Mouse (Mus musculus) heart, adult 9 months (tissue): Measurements from ENCODE around the gene Cldn10.
"Not testable (repeated sequence)": the region's sequence is repeated elsewhere in the genome, so short reads cannot be mapped to it uniquely, and the experiment has no call there.

Experiments
- DNase-seq, 2 experiments: peaks; one replicate each; pipeline ENCODE4 v3.0.0; 2022; ENCODE audit warnings: low spot score in 2 of 2

Gene Cldn10

GRCm38 (mm10) chr14:118787621-118788020 is at the start of gene Cldn10:
Gene Cldn10, plus strand, starts transcription at chr14:118787908.
- DNase-seq, result no peak

- no peak for DNase-seq
These were observed 45.9 kb upstream of the Cldn10 start for GRCm38 (mm10) chr14:118741780-118742179.

DNA sequence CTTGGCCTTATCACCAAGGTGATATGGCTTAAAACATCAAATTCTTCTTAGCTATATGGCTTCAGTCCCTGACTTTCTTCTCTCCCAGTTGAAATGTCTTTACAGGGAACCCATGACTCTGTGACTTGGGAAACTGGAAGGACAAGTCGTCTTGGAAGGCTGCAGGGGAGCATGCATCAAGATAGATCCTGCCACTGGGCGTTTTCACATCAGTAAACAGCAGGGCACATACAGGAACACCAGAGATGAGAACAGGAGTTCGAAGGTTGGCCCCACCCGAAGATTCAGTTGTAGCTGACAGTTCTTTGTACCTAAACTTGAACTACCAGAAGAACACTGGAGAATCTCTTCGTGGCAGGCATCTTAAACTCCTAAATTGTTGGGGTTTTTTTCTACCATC is 44.8 kb upstream of the Cldn10 start:
- no peak for DNase-seq

DNA sequence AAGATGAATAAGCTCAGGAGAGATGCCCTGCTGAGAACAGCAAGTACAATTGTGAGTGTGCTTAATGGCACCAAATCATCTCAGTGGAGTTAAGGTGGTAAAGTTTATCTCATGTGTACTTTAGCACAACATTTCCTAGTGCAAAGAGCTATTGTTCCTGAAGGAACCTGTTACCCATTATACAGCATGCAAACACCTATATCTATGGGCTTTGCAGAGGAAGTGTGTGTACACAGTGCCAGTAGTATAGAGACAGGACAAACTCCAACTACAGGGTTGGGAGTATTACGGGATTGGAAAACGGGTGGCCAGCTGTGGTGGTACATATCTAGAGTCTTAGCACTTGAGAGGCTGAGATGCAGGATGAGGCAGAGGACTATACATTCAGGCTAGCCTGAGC is 38.6 kb upstream of the Cldn10 start:
- DNase-seq, result no peak

DNA sequence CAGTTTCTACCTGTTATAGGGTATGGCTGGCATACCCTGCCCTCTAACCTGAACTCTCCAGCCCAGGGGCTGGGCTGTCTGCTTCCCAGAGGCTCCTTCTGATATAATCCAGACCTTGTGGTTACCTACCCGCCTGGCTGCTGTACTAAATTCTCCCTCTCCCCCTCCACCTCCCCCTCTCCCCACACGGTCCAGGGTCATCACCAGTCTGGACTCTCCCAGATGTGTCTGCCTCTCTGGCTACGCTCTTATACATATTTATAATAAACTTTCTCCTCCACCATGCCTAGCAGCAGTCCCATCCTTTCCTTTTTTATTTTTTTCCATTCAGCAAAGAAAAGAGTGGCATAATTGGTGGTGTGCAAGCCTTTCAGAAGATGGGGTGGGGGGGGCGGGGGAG is 38.0 kb upstream of the Cldn10 start:
- DNase-seq, result no peak

GRCm38 (mm10) chr14:118750505-118751192 is 37.1 kb upstream of the Cldn10 start:
- DNase-seq, result no peak

DNA sequence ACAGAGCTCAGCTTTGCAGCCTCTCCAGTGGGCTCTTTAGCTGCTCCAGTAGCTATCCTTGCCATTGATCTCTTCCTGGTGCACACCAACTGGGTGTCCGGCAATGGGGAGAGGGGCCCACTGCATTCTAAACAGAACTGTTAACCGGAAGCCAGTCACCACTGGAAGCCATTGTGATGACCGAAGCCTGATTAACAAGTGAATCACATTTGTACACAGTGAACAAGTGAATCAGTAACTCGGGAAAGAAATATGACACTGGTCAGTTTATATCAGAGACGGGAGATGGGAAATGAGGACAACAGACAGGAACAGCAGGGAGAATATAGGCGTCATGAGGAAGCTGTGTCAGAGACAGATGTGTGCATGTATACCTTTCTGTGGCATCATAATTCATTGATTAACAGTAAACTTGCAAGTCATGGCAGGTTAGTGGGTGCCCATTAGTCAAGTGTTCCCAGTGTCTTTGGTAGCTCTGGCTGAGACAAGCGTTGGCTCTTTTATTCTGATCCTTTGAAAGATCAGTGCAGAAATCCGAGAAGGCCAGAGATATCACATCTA is 36.4 kb upstream of the Cldn10 start:
- no peak for DNase-seq

DNA sequence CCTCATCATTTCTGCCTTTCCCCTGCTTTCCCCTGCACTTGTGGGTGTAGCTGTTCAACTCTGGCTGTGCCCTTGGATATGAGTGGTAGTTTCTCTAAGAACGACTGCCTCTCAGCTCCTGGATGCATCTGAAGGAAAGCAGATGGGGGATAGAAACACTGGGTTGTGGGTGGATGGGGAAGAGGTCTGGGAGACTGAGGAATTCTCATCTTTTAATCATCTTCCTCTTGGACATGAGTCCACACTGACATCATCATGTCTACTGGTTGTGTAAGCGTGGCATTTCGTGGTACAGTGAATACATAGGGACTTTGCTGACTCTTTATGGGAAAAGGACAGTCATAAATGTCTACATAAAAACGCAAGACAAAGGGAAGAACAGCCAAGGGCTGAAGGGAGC is 31.7 kb upstream of the Cldn10 start:
- no peak for DNase-seq

DNA sequence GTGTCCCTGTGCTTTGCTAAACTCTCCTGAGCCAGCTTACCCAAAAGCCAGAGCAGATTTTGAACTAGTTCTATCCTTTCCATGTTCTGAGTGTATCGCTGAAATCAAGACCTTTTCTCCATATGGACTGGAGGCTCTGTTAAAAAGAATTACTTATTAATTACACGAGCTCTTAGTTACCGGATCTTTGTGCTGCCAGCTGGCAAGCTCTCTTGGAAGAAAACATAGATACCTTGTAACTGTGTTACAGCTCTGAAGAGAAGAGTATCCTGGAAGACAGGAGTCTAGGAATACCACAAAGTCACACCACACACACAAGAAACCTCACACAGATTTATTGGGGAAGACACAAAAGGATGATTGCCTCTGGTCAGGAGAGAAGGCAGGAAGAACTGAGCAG is 31.1 kb upstream of the Cldn10 start:
- DNase-seq, result no peak

GRCm38 (mm10) chr14:118763362-118763761 is 24.3 kb upstream of the Cldn10 start:
- DNase-seq, result not testable (repeated sequence)

DNA sequence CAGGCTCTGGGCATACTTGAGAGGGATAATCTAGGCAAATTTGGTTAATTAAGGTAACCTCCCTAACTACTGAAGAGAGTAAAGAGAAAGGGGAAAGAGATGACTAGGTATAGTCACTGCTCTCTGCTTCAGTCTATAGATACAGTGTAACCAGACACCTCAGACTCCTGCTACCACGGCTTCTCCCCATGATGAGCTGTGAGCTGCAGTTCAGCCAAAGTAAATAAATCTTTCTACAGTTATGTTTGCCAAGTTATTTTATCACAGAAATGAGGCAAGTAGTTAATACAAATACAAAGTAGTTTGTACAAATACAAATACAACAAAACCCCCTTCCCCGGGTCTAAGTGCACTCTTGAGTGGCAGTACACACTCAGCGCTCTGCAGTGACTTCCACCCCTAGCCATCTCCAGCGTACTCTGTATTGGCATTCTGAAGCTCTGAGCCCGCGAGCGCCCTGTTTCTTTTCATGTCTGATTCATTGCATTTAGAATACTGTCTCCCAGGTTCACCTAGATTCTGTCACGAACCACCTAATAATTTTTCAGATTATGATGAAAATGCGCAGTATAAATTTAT is 23.7 kb upstream of the Cldn10 start:
- no peak for DNase-seq

- DNase-seq, result peak in 1 of 2 experiments; percentile 5
These were observed 22.4 kb upstream of the Cldn10 start for GRCm38 (mm10) chr14:118765306-118765705.

- DNase-seq, result no peak
These were observed 21.8 kb upstream of the Cldn10 start for GRCm38 (mm10) chr14:118765951-118766350.

DNA sequence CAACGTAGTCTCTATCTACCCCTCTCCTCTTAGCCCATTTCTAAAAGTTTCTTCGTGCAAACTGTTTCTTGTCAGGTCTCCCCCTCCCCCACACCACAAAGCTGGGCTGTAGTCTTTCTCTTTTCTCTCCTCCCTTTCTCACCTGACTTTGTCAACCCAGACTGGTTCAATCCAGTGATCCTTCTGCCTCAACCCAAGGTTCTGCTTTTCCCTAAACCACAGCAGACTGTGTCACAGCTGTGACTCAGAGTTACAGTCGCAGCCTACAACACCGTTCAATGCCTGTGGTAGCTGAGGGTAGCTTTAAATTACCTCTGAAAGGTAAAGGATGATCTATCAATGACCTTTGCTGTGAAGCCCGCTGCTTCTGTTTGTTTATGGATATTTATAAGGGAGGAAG is 21.3 kb upstream of the Cldn10 start:
- DNase-seq, result no peak

- peak; percentile 60 to 70 for DNase-seq
These were observed 19.9 kb upstream of the Cldn10 start for GRCm38 (mm10) chr14:118767673-118768353.

DNA sequence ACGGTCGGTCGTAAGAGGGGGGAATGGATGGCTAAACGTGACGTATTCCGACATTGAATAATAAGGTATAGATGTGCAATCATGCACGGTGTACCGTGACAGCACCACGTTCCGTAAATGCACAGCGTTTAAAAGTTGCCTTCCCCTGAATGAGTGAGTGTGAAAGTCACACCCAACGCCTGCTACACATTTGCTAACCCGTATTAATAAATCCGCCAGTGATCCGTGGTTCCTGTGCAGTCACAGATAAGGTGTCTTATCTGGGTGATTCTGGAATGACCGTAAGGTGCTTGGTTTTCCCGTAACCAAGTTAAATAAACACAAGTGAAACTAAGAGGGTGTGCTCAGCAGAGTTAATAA is 19.4 kb upstream of the Cldn10 start:
- DNase-seq, result no peak

DNA sequence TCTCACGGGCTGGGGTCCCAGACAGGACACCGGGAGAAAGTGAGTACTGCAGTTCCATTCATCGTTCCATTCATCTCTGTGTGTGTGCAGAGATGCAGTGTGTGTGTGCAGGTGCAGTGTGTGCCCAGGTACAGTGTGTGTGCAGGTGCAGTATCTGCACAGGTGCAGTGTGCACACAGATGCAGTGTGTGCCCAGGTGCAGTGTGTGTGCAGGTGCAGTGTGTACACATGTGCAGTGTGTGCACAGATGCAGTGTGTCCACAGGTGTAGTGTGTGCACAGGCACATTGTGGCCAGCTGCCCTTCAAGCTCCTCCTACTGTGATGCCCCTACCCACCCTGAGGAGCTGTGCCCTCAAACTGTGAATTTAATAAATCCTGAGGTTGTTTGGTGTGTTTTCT is 14.0 kb upstream of the Cldn10 start:
- no peak for DNase-seq

DNA sequence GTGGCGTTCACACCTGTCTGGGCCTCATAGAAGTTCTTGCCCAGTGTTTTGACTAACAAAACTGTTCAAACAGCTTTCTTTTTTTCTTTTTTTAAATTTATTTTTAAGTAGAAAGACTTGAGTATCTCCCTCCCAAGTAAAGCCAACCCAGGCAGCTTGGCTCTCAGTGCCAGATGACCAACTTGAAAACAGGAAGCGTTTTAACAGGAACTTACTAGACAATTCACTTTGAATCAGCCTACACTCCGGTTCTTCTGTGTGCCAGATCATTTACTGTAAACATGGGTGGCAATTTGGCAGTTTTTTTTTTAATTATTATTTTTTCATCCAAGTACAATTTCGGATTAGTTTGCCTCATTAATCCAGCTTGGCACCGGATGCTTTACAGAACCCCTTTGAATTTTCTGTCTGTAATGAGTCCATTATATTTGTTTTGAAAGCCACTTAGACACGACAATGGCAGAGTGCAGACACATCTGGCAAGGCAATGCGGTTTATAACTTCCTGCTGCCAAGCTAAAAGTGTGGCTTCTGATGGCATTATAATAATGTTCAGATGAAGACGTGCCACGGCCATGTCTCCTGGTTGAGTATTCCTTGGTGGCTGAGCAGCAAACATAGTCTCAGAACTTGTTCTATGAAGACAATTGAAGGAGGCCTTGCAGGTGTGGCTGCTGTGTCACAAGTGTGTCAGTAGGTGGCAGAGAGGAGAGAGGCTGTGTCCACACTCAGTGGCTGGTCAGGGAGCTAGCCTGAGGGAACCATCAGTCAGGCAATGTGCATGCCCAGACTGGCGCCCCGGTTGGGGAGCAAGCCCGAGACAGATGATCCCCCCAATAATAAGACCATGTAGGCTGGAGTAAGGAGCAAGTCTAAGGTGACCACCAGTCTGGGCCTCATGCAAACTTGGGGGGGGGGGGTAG is 12.9 kb upstream of the Cldn10 start:
- no peak for DNase-seq

- DNase-seq, result no peak
These were observed 12.2 kb upstream of the Cldn10 start for GRCm38 (mm10) chr14:118775554-118775953.

DNA sequence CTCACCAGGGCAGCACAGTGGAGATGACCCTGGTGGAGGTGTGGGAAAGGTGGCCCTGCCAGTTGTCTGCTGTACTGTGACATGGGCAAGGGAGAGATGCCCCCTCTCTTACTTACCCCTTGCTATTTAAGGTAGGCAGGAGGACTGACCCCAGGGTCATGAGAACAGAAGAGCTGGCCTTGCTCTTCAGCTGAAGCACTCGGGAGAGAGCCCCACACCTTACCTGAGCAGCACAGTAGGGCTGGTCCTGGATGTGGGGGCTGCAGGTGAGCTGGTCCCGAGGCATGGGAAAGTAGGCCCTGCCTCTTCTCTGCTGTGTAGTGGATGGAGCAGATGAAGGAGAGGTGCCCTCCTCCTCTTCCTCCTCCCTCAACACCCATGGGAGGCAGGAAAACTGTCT is 11.3 kb upstream of the Cldn10 start:
- no peak for DNase-seq

GRCm38 (mm10) chr14:118777478-118777877 is 10.2 kb upstream of the Cldn10 start:
- DNase-seq, result no peak

DNA sequence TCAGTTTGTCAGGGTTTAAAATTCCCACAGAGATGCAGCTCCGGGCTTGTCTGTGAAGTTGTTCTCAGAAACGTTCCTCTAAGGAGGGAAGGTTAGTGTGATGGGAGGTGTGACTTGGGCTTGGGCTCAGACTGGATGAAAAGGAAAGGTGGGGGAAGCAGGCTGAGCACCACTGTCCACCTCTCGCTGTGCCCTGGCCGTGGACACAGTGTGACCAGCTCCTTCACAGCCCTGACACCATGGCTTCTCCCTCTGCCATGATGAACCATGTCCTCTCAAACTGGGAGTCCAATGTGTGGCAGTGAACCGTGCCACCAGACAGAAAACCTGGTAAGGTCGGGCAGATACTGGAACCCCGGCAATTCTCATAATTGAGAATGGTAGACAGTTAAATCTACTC is 6.1 kb upstream of the Cldn10 start:
- no peak for DNase-seq
